Mouse (Mus musculus): ENCODE data around the gene Prrx1. TPM values are rescaled to one million over a fixed set of nuclear protein-coding genes. Genes with fewer than 3 reads are reported as not detected.

The Prrx1 gene
- total and polyA plus RNA-seq, 3 experiments, result not detected

- Histone ChIP-seq H3K27ac (ENCODE audit: control insufficient read depth, low read depth, low read length) (no peak overlapping the region), H3K27me3 (ENCODE audit: control insufficient read depth in 1 of 2, insufficient read depth in 2 of 2, low read length in 2 of 2) (no peaks in the 10 kb centered on the region; a peak in 1 of 4 replicates), H3K79me2 (ENCODE audit: control insufficient read depth, insufficient read depth, low read length, poor library complexity) (no peaks in the 10 kb centered on the region), H3K4me3 (ENCODE audit: control insufficient read depth in 1 of 2, insufficient read depth in 1 of 2, low read depth in 2 of 2, low read length in 2 of 2) (no peak overlapping the region), H3K9me3 (replicated peaks; ENCODE audit: insufficient read depth, low read length) (no peaks in the 10 kb centered on the region), H3K36me3 (ENCODE audit: control insufficient read depth in 1 of 2, insufficient read depth in 2 of 2, low read length in 2 of 2) (peaks cover 0 to 15% of the 10 kb centered on the region in 2 experiments; a peak in 2 of 4 replicates), H3K4me1 (ENCODE audit: control insufficient read depth in 1 of 2, insufficient read depth in 2 of 2, low read length in 2 of 2) (peaks cover 0 to 11% of the 10 kb centered on the region in 2 experiments; a peak in 2 of 4 replicates), H3K9ac (ENCODE audit: control insufficient read depth, low read depth, low read length, poor library complexity, severe bottlenecking) (no peak overlapping the region)
- no peak for DNase-seq (ENCODE audit: low read depth, low spot score)
- no peak for TF ChIP-seq TCF12 (IDR thresholded peaks at IDR 0.05; ENCODE audit: low read depth, low read length)
- no peak for TF ChIP-seq CHD1 (IDR thresholded peaks at IDR 0.05; ENCODE audit: low read depth, low read length)
- no peak for TF ChIP-seq MAFK (IDR thresholded peaks at IDR 0.05; ENCODE audit: borderline replicate concordance, low read depth, low read length)
- no peak for TF ChIP-seq TAL1 (IDR thresholded peaks at IDR 0.05; ENCODE audit: low read length)
- no peak for TF ChIP-seq ZNF384 (IDR thresholded peaks at IDR 0.05; ENCODE audit: low read depth, low read length)
- TF ChIP-seq USF2 (IDR thresholded peaks at IDR 0.05; ENCODE audit: borderline replicate concordance in 1 of 2, insufficient read depth in 1 of 2, low read depth in 1 of 2, low read length in 2 of 2), result no peak
- no peak for TF ChIP-seq MYC (IDR thresholded peaks at IDR 0.05; ENCODE audit: low read depth, low read length)
- no peak for TF ChIP-seq NELFE (IDR thresholded peaks at IDR 0.05; ENCODE audit: low read depth, low read length)
- TF ChIP-seq POLR2A (IDR thresholded peaks at IDR 0.05; ENCODE audit: control insufficient read depth in 1 of 2, insufficient read depth in 1 of 2, low read depth in 1 of 2, low read length in 2 of 2, poor library complexity in 1 of 2), result no peak
- no peak for TF ChIP-seq SIN3A (IDR thresholded peaks at IDR 0.05; ENCODE audit: low read length)
- no peak for TF ChIP-seq MAZ (IDR thresholded peaks at IDR 0.05; ENCODE audit: low read depth, low read length)
- no peak for TF ChIP-seq E2F4 (IDR thresholded peaks at IDR 0.05; ENCODE audit: borderline replicate concordance, low read depth, low read length)
- TF ChIP-seq ETS1 (IDR thresholded peaks at IDR 0.05; ENCODE audit: low read depth, low read length), result no peak
- TF ChIP-seq CHD2 (IDR thresholded peaks at IDR 0.05; ENCODE audit: low read length), result no peak
- no peak for TF ChIP-seq EP300 (IDR thresholded peaks at IDR 0.05; ENCODE audit: low read depth in 1 of 2, low read length in 2 of 2)
These were observed 44.7 kb upstream of the Prrx1 start for GRCm38 (mm10) chr1:163358165-163358564.

GRCm38 (mm10) chr1:163357733-163358132 is 44.2 kb upstream of the Prrx1 start:
- Histone ChIP-seq H3K4me1 (ENCODE audit: control insufficient read depth in 1 of 2, insufficient read depth in 2 of 2, low read length in 2 of 2) (peaks cover 0 to 11% of the 10 kb centered on the region in 2 experiments; a peak in 2 of 4 replicates), H3K27me3 (ENCODE audit: control insufficient read depth in 1 of 2, insufficient read depth in 2 of 2, low read length in 2 of 2) (no peaks in the 10 kb centered on the region; a peak in 1 of 4 replicates), H3K9me3 (replicated peaks; ENCODE audit: insufficient read depth, low read length) (no peaks in the 10 kb centered on the region), H3K36me3 (ENCODE audit: control insufficient read depth in 1 of 2, insufficient read depth in 2 of 2, low read length in 2 of 2) (peaks cover 0 to 15% of the 10 kb centered on the region in 2 experiments; a peak in 2 of 4 replicates), H3K4me3 (ENCODE audit: control insufficient read depth in 1 of 2, insufficient read depth in 1 of 2, low read depth in 2 of 2, low read length in 2 of 2) (no peak overlapping the region), H3K79me2 (ENCODE audit: control insufficient read depth, insufficient read depth, low read length, poor library complexity) (no peaks in the 10 kb centered on the region), H3K27ac (ENCODE audit: control insufficient read depth, low read depth, low read length) (no peak overlapping the region), H3K9ac (ENCODE audit: control insufficient read depth, low read depth, low read length, poor library complexity, severe bottlenecking) (no peak overlapping the region)
- TF ChIP-seq POLR2AphosphoS5 (IDR thresholded peaks at IDR 0.05; ENCODE audit: borderline replicate concordance, low read depth, low read length), result no peak
- TF ChIP-seq MAX (IDR thresholded peaks at IDR 0.05; ENCODE audit: low read length), result no peak
- no peak for TF ChIP-seq NRF1 (IDR thresholded peaks at IDR 0.05; ENCODE audit: insufficient read depth, low read depth, low read length, poor library complexity, severe bottlenecking)
- TF ChIP-seq E2F4 (IDR thresholded peaks at IDR 0.05; ENCODE audit: borderline replicate concordance, low read depth, low read length), result no peak
- no peak for TF ChIP-seq SIN3A (IDR thresholded peaks at IDR 0.05; ENCODE audit: low read length)
- TF ChIP-seq KAT2A (conservative IDR thresholded peaks at IDR 0.05; ENCODE audit: low read depth, low read length), result no peak
- no peak for TF ChIP-seq USF2 (IDR thresholded peaks at IDR 0.05; ENCODE audit: borderline replicate concordance in 1 of 2, insufficient read depth in 1 of 2, low read depth in 1 of 2, low read length in 2 of 2)
- TF ChIP-seq CHD1 (IDR thresholded peaks at IDR 0.05; ENCODE audit: low read depth, low read length), result no peak
- TF ChIP-seq CHD2 (IDR thresholded peaks at IDR 0.05; ENCODE audit: low read length), result no peak
- DNase-seq (ENCODE audit: low read depth, low spot score), result no peak
